Mouse (Mus musculus): ENCODE measurements around the gene Gm11938.

The Gm11938 gene

DNA sequence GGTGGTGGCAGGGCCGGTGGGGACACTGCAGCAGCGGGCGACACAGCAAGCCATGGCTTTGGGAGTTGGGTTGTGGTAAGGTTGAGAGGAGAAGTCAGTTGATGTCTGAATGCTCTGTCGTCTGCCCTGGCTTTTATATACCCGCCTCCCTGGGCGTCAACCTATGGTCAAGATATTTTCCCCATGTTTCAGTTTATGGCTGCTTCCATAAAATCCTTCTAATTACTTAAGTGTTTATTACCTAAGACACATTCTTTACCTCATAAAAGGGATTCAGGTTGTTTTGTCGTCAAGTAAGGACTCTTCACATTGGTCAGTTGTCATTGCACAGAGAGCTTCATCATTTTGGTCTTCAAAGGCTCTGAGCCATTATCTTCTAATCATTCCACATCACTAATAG lies 36.6 kb downstream of the Gm11938 start, which contains the start of gene Krtap3-1:
Gene Krtap3-1, minus strand, starts transcription at position 101 of the 400 bp plus-strand sequence.
- DNase-seq = no peak

DNA sequence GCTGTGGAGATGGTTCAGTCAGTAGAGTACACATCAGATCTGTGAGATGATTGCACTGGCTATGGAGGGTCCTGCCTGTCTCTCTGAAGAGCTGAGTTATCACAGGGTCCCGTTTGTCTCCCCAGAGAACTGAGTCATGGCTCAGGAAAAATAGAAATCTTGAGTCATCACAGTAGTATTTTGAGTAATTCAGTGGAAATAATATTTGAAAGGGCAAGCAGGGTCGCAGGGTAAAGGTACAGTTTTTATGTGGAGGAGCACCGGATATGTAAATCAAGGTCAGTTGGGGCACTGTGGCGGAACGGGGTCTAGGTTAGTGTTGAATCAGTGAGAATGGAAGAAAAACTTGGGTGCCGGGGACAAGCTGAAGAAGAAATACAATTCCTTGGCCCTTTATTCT lies 40.5 kb downstream of the Gm11938 start:
- DNase-seq = no peak

DNA sequence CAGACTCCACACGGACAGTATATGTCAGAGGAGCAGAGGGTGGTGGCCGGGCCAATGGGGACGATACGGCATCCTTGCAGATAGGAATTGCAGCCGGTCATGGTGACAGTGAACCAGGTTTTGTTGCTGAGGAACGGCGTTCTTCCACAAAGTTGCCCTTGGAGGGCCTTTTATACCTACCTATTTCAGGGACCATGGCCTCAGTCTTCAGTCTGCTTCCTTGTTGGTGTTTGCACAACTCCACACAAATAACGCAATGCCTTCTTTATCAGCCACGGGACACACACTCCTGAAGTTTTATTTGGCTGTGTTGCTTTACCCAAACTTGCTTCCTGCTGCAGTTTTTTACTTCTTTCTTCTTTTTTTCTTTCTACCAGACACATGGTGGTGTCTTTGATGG lies 43.7 kb downstream of the Gm11938 start, which contains the start of gene Gm11939:
Gene Gm11939, minus strand, starts transcription at position 101 of the 400 bp plus-strand sequence.
- DNase-seq = no peak

DNA sequence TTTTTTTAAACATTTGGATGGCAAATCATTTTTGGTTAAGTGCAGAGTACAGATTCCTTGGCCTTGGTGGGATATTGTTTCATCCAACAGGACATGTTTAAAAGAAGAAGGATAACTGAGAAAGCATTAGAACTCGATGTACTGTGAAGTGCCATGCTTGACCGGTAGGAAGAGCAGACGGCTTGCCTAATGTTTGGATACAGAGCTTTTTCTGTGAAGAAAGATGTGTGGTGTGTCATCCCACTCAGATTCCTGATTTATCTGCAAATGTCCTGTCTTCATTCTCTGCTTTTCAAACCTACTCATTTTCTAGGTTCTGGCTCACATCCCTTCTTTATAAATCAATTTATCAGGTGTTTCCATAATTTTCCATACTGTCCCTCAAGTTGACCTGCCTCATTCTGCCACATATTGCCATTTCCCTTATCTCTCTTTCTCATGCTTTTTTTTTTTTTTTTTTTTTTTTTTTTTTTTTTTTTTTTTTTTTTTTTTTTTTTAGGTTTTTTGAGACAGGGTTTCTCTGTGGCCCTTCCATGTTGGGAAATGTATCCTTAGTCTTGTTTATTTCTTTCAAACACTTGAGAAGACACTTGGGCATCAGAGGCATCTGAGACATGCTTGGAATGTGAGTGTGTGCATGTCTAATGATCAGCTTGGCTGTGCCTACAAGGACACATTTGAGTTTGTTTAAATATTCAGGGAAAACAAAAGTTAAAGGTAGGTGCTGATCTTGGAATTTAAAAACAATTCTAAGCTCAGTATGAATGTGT lies 44.9 kb downstream of the Gm11938 start:
- DNase-seq = peak in 1 of 2 experiments; percentile 1

DNA sequence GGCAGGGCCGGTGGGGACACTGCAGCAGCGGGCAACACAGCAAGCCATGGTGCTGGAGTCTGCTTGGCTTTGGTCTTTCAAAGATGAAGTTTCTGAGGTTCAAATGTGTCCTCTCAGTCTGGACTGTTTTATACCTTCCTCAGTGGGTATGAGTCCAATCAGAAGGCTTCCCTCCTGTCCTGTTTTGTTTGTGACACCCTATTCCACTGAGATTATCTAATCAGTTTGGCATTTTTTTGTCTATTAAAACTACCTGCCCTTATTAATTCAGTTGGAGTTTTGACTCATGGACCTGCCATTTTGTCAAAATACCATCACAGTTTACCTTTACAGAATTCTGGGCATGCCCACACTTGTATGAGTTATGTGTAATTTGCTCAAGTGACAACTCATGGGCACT lies 46.4 kb downstream of the Gm11938 start, which contains the start of gene Krtap3-2:
Gene Krtap3-2, minus strand, starts transcription at position 101 of the 400 bp plus-strand sequence.
- DNase-seq = no peak

DNA sequence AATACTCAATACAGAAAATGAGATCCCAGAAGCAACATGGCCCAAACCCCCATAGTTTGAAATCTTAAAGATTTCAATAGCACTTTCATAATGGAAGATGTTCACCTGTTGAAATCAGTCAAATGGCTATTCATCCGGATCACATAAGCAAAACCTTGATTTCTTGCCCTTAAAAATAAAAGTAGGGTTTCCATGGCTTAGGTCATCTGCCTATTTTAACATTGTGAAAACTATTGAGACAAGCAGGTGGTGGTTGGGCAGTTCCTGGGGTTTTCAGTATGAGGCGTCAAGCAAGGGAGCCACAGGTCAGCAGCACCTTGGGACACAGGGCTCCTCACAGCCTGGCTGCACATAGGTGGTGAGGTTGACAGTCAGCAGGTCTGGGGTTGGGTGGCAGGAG lies 46.9 kb downstream of the Gm11938 start:
- no peak for DNase-seq
